Mouse (Mus musculus) brain, embryonic 14.5 days (tissue): Measurements from ENCODE around the gene Mthfd1. TPM values are rescaled to one million over a fixed set of nuclear protein-coding genes. Genes with fewer than 3 reads are reported as not detected.
A peak's percentile ranks its signal among the peaks of the same experiment; 100 is the strongest.

Source experiments
- DNase-seq: peaks from one replicate; pipeline ENCODE4 v3.0.0-alpha.2; 2011; ENCODE audit warnings: low read depth
- CTCF ChIP-seq: fragments of 200-500 bp; IDR thresholded peaks from 2 replicates; pipeline ENCODE4 v1.5.1; 2012; ENCODE audit warnings: inconsistent platforms, mild to moderate bottlenecking, moderate library complexity, borderline replicate concordance; ENCODE audit not compliant: insufficient read depth, insufficient read length; ENCODE audit errors: extremely low read depth
- POLR2A ChIP-seq: fragments of 200-500 bp; IDR thresholded peaks from 2 replicates; pipeline ENCODE4 v1.6.1; 2012; ENCODE audit warnings: mild to moderate bottlenecking, inconsistent platforms, borderline replicate concordance; ENCODE audit not compliant: poor library complexity, insufficient read depth, insufficient read length, severe bottlenecking; ENCODE audit errors: extremely low read depth
- polyA plus RNA-seq: library from polyadenylated mRNA; depleted of rRNA; stranded (reverse); fragments of >200 nt; gene quantifications from 2 replicates; pipeline ENCODE4 v1.2.3, GENCODE M21; 2012

The Mthfd1 gene
- polyA plus RNA-seq, 1 experiment, result 27.9 TPM

GRCm38 (mm10) chr12:76264325-76264965 is 9.3 kb downstream of the Mthfd1 start:
- no peak for TF ChIP-seq POLR2A
- no peak for TF ChIP-seq CTCF
- DNase-seq, result peak; percentile 76

- TF ChIP-seq POLR2A, result no peak
- no peak for TF ChIP-seq CTCF
- no peak for DNase-seq
These were observed 9.9 kb downstream of the Mthfd1 start for GRCm38 (mm10) chr12:76265001-76265400.

DNA sequence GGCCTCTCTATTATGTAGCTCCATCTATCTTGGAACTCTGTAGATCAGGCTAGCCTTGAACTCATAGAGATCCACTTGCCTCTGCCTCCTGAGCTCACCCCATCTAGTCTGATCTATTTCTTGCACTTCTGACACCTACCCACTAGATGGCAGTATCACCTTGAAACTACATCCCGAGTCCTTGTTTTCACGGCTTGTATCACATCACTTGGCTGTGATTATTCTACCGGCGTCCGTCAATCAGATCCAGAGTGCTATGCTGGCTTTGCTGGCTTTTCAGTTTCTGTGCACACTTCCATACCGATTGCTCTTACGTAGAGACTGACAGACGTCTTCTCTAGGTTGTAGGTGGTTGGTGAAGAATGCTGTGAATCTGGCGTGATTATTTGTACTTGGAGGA is 11.8 kb downstream of the Mthfd1 start:
- peak; percentile 74 for DNase-seq
- TF ChIP-seq CTCF (peak; percentile 50; the same call in 1 of the 2 replicates), POLR2A (no peak)

- no peak for TF ChIP-seq POLR2A
- TF ChIP-seq CTCF, result no peak
- DNase-seq, result no peak
These were observed 13.6 kb downstream of the Mthfd1 start for GRCm38 (mm10) chr12:76268686-76269085.

- no peak for DNase-seq
- TF ChIP-seq CTCF, result no peak
- no peak for TF ChIP-seq POLR2A
These were observed 14.1 kb downstream of the Mthfd1 start for GRCm38 (mm10) chr12:76269196-76269595.

DNA sequence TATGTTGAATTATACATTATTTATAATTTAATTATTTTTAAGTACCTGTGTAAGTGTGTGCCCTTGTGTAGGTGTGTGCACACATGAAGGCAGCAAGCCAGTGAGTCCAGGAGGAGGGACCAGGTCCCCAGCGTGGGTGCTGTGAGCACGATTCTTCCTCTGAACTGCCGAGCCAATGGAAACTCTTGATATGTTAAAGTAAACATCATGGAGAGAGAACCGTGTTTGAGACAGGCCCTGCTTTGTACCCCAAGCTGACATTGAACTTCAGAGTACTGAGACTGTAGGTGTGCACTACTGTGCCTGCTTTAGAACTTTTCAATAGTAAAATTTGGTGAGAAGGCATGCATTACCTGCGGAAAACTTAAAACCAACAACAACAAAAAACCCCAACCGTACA is 16.4 kb downstream of the Mthfd1 start:
- no peak for DNase-seq
- TF ChIP-seq POLR2A, result no peak
- no peak for TF ChIP-seq CTCF

GRCm38 (mm10) chr12:76272610-76273524 is 17.8 kb downstream of the Mthfd1 start:
- DNase-seq, result no peak
- no peak for TF ChIP-seq POLR2A
- TF ChIP-seq CTCF, result no peak

- TF ChIP-seq POLR2A (no peak), CTCF (no peak)
- no peak for DNase-seq
These were observed 23.1 kb downstream of the Mthfd1 start for GRCm38 (mm10) chr12:76278209-76278608.

- no peak for TF ChIP-seq POLR2A
- peak; percentile 25 for DNase-seq
These were observed 25.5 kb downstream of the Mthfd1 start for GRCm38 (mm10) chr12:76280556-76280955.

DNA sequence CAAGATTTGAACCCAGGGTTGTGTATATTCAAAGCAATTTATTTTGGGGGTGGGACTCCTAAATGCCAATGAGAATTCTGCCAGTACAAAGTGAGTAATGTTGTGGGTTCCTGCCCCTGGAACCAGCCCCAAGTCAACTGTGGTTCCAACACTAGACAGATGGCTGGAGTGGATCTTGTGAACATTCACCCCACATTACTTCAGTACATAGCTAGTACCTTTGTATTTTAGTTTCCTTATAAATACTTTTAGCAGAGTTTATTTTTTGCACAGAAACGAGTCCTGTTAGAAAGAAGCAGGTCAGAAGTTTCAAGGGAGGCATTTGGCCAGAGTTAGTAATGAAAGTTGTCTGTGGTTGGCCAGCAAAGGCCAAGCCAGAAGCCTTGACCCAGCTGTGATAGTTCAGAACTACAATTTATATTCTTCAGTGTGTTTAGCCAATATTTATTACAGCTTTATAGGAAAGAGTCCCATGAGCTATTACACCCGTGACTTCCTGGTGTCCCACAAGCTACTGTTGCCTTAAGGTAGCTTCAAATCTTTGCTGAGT is 26.1 kb downstream of the Mthfd1 start:
- no peak for TF ChIP-seq CTCF
- no peak for TF ChIP-seq POLR2A
- DNase-seq, result no peak

GRCm38 (mm10) chr12:76282132-76282531 is 27.0 kb downstream of the Mthfd1 start:
- TF ChIP-seq CTCF (no peak), POLR2A (no peak)
- peak; percentile 73 for DNase-seq

GRCm38 (mm10) chr12:76282532-76283173 is 27.6 kb downstream of the Mthfd1 start:
- no peak for TF ChIP-seq POLR2A
- no peak for TF ChIP-seq CTCF
- DNase-seq, result peak; percentile 15

GRCm38 (mm10) chr12:76285418-76285817 is 30.3 kb downstream of the Mthfd1 start:
- TF ChIP-seq CTCF (no peak), POLR2A (no peak)
- DNase-seq, result no peak
